9 mouse cellular contexts compared by ENCODE assay signal in the genomic region with DNA sequence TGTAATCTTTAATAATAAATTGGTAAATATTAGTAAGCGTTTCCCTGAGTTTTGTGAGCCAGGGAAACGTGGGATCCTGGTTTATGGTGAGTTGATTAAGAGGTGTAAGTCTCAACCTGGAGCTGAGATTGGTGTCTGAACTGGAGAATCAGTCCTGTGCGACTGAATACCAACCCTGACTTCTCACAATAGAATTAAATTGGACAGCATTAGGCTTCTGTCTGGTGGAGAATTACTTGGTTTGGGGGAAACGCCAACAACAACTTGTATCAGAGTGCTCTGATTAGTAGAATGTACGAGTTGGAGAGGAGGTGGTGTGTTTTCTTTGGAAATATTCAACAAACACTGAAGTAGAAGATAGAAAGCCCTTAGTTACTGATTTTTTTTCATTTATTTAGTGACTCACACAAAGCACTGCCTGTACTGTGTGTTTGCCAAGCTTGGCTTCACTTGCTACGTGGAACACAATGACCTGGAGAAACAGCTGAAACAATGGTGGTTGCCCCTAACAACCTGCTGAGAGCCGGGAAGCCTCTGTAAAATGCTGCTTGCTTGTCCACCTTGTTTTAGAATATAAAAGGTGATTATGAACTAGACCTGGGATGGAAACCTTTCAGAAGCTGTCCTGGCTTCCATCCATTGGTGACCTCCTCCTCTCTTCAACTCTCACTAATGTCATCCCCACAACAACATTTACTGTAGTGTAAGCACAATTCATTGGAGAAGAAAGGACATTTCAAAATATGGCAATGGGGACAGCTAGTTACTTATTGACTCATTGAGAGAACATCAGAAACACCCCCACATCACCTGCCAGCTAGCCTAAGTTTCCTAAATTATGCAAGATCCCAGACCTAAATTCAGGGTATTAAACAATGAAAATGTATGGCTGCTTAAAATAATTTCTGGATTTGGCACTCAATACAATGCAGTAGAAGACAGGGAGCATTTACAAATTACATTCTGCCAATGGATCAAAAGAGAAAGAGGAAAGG.
A peak's percentile ranks its signal among the peaks of the same experiment; 100 is the strongest.
DNase-seq lines count a peak whose midpoint lies in the region; ATAC-seq lines count a peak whose summit lies in the region.
"Had no signal": no experiment of that assay in that cellular context is flagged by ENCODE, and none has a peak within 500 bp of the region (broad histone marks: within the 10 kb centered on the region; RNA-seq: fewer than 3 reads in every experiment).

No protein-coding gene starts in this region.

- no peak overlapping the region for H3K27ac ChIP-seq in hindbrain, embryonic 11.5 days (ENCODE audit: low read depth, low read length)
- H3K27ac ChIP-seq in hindbrain, embryonic 13.5 days = no peak overlapping the region

- peak; percentile 31; the same call in 1 of the 2 replicates for ATAC-seq in hindbrain, embryonic 11.5 days (ENCODE audit: low FRiP score)
- ATAC-seq in hindbrain, embryonic 13.5 days (ENCODE audit: low FRiP score) = no peak

- H3K4me1 ChIP-seq in hindbrain, embryonic 11.5 days (replicated peaks; ENCODE audit: control insufficient read depth, insufficient read depth, low read length) = no peaks in the 10 kb centered on the region; the same call in 1 of the 2 replicates
- H3K4me1 ChIP-seq in hindbrain, embryonic 13.5 days (replicated peaks) = no peaks in the 10 kb centered on the region

- H3K4me3 ChIP-seq in hindbrain, embryonic 11.5 days (ENCODE audit: low read depth, low read length) = no peak overlapping the region
- H3K4me3 ChIP-seq in hindbrain, embryonic 13.5 days = no peak overlapping the region

- DNase-seq in hindbrain, embryonic 11.5 days (ENCODE audit: low spot score) = peak; percentile 22
- DNase-seq in R1 (ENCODE audit: low read depth, low spot score) = peak; percentile 2
- DNase-seq in heart, adult 9 months (ENCODE audit: low spot score in 2 of 2) = peak; percentile 22 to 41
- peak; percentile 18 to 35 for DNase-seq in layer of hippocampus, postnatal 36 days
- no peak for DNase-seq in cerebellum, postnatal 14 days
- DNase-seq in spleen, adult 12 weeks (ENCODE audit: low spot score) = no peak
- DNase-seq in spleen, postnatal 4 days (ENCODE audit: low spot score in 2 of 2) = no peak
- DNase-seq: cerebellum, adult 11 months had no signal

- H3K9ac ChIP-seq in hindbrain, embryonic 11.5 days (ENCODE audit: low read depth, low read length) = no peak overlapping the region
- no peak overlapping the region for H3K9ac ChIP-seq in hindbrain, embryonic 13.5 days

- H3K4me2 ChIP-seq in hindbrain, embryonic 11.5 days (replicated peaks; ENCODE audit: low read depth, low read length) = no peak overlapping the region
- no peak overlapping the region for H3K4me2 ChIP-seq in hindbrain, embryonic 13.5 days

- H3K36me3 ChIP-seq in hindbrain, embryonic 11.5 days (ENCODE audit: control insufficient read depth, insufficient read depth, low read length) = no peaks in the 10 kb centered on the region
- no peaks in the 10 kb centered on the region for H3K36me3 ChIP-seq in hindbrain, embryonic 13.5 days

- no peaks in the 10 kb centered on the region for H3K9me3 ChIP-seq in hindbrain, embryonic 11.5 days (ENCODE audit: control insufficient read depth, low read length)
- H3K9me3 ChIP-seq in hindbrain, embryonic 13.5 days = no peaks in the 10 kb centered on the region

- no peaks in the 10 kb centered on the region for H3K27me3 ChIP-seq in hindbrain, embryonic 11.5 days (ENCODE audit: control insufficient read depth, insufficient read depth, low read length)
- no peaks in the 10 kb centered on the region for H3K27me3 ChIP-seq in hindbrain, embryonic 13.5 days

- WGBS in hindbrain, embryonic 11.5 days = 52% methylated on average over 7 of the region's 7 CpGs
- WGBS in hindbrain, embryonic 13.5 days = 37% methylated on average over 7 of the region's 7 CpGs

Comparison
In these comparisons a context has a peak if more than half of its experiments do, and no peak if none do; other contexts are left out.
1. DNase-seq: peak in hindbrain, embryonic 11.5 days (single experiment), R1 (single experiment), heart, adult 9 months (2 of 2) and layer of hippocampus, postnatal 36 days (2 of 2); none in cerebellum, postnatal 14 days (0 of 2), spleen, adult 12 weeks (single experiment) and spleen, postnatal 4 days (0 of 2).